Mouse (Mus musculus) limb, embryonic 15.5 days (tissue): ENCODE measurements around the gene Spag9. TPM values are rescaled to one million over a fixed set of nuclear protein-coding genes. Genes with fewer than 3 reads are reported as not detected.

Experiments
- ATAC-seq: fragments of 200-750 bp; cut with Nextera tagmentation; 2 replicates; pipeline ENCODE4 v1.8.0; 2017; ENCODE audit warnings: low read depth, moderate TSS enrichment; ENCODE audit not compliant: insufficient number of reproducible peaks, low FRiP score, low TSS enrichment
- H3K27ac ChIP-seq: fragments of 300-500 bp; sonication (generic); 2 replicates; pipeline ENCODE4 v1.5.1; 2015; ENCODE audit warnings: moderate library complexity, mild to moderate bottlenecking, inconsistent platforms
- H3K27me3 ChIP-seq: fragments of 300-500 bp; sonication (generic); 2 replicates; pipeline ENCODE4 v1.6.1; 2015; ENCODE audit warnings: inconsistent platforms
- H3K36me3 ChIP-seq: fragments of 300-500 bp; sonication (generic); 2 replicates; pipeline ENCODE4 v1.6.1; 2015; ENCODE audit warnings: inconsistent platforms
- H3K4me1 ChIP-seq: fragments of 300-500 bp; sonication (generic); 2 replicates; pipeline ENCODE4 v1.6.1; 2015; ENCODE audit warnings: inconsistent platforms
- H3K4me2 ChIP-seq: fragments of 300-500 bp; sonication (generic); 2 replicates; pipeline ENCODE4 v1.6.1; 2015; ENCODE audit warnings: mild to moderate bottlenecking, inconsistent platforms
- H3K4me3 ChIP-seq: fragments of 300-500 bp; sonication (generic); 2 replicates; pipeline ENCODE4 v1.5.1; 2015; ENCODE audit warnings: mild to moderate bottlenecking, inconsistent platforms
- H3K9ac ChIP-seq: fragments of 300-500 bp; sonication (generic); 2 replicates; pipeline ENCODE4 v1.6.1; 2015; ENCODE audit warnings: inconsistent platforms
- H3K9me3 ChIP-seq: fragments of 300-500 bp; sonication (generic); 2 replicates; pipeline ENCODE4 v1.6.1; 2016; ENCODE audit warnings: inconsistent platforms
- WGBS: fragments of 180-500 bp; shearing (Covaris S2); methylation state at CpG from one replicate; pipeline ENCODE4 v1.1.7; 2015; 5-methylcytosine and 5-hydroxymethylcytosine counted together
- polyA plus RNA-seq: library from polyadenylated mRNA; unstranded; fragments of >200 nt; fragmentation: Nextera tagmentation; extraction: Ambion mirVana; gene quantifications from 2 replicates; pipeline ENCODE4 v1.2.1, GENCODE M21; 2015

Gene Spag9
- polyA plus RNA-seq, 1 experiment from 2014 or later, result 44.0 TPM

DNA sequence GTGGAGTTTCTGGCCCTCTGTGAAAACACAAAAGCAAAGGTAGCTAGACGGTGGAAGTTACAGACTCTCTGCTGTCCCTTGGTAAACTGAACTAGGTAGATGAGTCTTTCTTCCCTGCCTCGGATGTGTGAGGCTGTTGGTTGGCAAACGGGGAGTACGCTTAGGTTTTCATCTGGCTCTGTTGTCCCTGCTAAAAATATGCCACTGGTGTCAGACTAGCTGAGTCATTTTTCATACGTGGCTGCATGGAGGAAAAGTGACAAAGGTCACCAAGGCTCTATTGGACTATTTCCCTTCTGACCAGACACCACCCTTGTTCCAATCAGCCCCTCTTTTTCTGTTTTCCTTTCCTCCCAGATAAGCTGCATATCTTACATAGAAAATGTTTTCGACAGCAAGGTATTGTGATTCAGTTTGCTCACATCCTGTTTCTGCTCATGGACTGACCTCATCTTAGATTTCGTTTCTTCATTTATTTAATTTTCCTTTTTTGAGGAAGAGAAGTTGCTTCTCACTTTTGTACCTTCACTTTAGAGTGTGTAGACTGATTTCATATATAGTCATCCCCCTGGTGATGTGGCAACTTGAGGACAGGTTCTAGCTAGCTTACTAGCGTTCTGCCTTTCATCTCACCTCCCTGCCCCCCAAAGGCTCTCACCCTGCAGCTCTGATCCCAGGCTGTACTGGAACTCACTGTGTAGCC is 8.1 kb upstream of the Spag9 start:
- H3K9me3 ChIP-seq, result no peaks in the 10 kb centered on the region
- no peak for ATAC-seq
- no peaks in the 10 kb centered on the region; the same call in 1 of the 2 replicates for H3K27me3 ChIP-seq
- peak overlapping the region; percentile 74 for H3K27ac ChIP-seq
- H3K36me3 ChIP-seq, result no peaks in the 10 kb centered on the region
- no peak overlapping the region for H3K9ac ChIP-seq
- H3K4me1 ChIP-seq, result no peaks in the 10 kb centered on the region
- no peak overlapping the region for H3K4me3 ChIP-seq
- WGBS, result 72% methylated on average over 8 of the region's 8 CpGs
- no peak overlapping the region for H3K4me2 ChIP-seq

DNA sequence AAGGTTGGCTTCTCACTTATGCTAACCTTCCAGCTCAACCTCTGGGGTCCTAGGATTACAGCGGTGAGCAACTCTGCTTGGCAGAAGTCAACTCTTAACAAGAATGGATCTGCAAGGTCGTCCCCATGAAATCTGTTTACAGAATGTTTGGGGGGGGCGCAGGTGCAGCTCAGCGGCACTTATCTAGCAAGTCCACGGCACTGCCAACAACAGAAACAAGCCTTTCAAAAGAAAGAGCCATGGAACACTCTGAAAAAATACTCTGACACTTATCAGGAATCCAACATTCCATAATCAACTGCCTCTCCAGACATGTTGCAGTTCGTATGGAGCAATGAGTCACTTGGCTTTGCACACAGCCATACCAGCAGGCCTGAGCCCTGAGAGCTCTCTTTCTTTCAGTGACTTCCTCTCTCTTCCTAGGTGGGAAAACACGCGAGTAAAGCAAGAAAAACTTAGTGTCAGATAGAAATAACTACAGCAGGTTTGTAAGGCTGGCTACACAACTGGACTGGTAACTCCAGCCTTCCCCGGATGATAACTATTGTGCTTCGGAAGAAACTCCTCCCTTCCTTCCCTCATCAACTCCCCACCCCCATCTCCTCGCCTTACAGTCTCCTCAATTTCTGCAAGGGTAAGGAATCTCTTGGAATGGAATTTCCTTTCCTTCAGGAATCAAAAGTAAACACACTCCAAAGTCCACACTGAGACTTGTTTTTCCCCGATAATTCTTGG is 7.4 kb upstream of the Spag9 start:
- WGBS, result 49% methylated on average over 12 of the region's 12 CpGs
- no peak for ATAC-seq
- no peak overlapping the region for H3K9ac ChIP-seq
- H3K36me3 ChIP-seq, result no peaks in the 10 kb centered on the region
- no peak overlapping the region for H3K4me2 ChIP-seq
- peak overlapping the region; percentile 74 for H3K27ac ChIP-seq
- no peaks in the 10 kb centered on the region; the same call in 1 of the 2 replicates for H3K27me3 ChIP-seq
- no peak overlapping the region for H3K4me3 ChIP-seq
- no peaks in the 10 kb centered on the region for H3K4me1 ChIP-seq
- H3K9me3 ChIP-seq, result no peaks in the 10 kb centered on the region

DNA sequence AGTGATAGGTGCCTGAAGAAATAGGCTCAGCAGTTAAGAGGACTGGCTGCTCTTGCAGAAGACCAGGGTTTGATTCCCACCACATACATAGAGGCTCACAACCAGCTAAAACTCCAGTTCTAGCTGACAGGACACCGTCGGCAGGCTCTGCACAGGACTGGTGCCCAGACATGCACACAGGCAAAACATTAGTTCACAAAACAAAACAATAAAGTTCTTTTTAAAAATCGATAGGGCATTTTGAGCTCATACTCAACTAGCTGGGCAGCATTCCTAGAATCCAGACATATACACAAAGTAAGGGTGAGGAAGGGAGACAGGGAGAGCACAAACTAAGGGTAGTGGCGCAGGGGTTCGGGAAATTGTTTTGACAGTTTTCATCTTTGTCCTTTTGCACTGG is 1.4 kb upstream of the Spag9 start:
- WGBS, result 58% methylated on average over 5 of the region's 5 CpGs
- Histone ChIP-seq H3K4me3 (peak overlapping the region; percentile 97), H3K36me3 (no peaks in the 10 kb centered on the region), H3K27me3 (no peaks in the 10 kb centered on the region; the same call in 1 of the 2 replicates), H3K4me1 (peaks cover 23% of the 10 kb centered on the region), H3K27ac (peak overlapping the region; percentile 97), H3K9ac (no peak overlapping the region), H3K9me3 (no peaks in the 10 kb centered on the region), H3K4me2 (peak overlapping the region; percentile 83)
- ATAC-seq, result no peak

DNA sequence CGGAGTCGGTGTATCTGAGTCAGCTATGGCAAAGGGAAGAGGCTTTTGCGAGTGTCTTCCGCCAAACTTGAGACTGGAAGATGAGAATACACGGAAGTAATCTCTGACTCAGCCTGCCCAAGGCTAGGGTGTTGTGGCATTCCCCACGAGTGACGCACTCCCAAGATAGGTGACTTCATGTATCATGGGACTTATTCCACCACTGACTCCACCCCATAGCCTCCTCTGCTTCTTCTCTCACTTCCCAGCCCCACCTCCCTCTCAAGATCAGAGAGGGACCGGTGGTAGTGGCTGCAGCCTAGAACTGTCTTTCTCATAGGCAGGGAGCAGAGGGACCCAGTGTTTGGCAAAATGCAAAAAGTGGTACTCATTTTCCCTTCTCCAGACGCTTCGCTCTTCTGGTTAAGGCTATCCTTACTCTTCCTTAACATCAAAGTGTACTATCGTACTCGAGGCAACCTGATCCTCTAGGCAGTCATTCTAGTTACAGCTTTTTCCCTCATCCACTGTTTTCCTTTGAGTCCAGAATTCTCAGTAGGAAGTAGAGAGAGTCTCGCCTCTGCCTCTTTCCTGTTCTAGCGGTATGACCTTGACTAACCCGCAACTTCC is 676 bp upstream of the Spag9 start:
- peak; percentile 74 for ATAC-seq
- Histone ChIP-seq H3K4me1 (peaks cover 23% of the 10 kb centered on the region), H3K4me2 (peak overlapping the region; percentile 83), H3K27ac (peak overlapping the region; percentile 97), H3K9ac (peak overlapping the region; percentile 52), H3K36me3 (no peaks in the 10 kb centered on the region), H3K4me3 (peak overlapping the region; percentile 97), H3K27me3 (no peaks in the 10 kb centered on the region; the same call in 1 of the 2 replicates), H3K9me3 (no peaks in the 10 kb centered on the region)
- 5% methylated on average over 15 of the region's 15 CpGs for WGBS

DNA sequence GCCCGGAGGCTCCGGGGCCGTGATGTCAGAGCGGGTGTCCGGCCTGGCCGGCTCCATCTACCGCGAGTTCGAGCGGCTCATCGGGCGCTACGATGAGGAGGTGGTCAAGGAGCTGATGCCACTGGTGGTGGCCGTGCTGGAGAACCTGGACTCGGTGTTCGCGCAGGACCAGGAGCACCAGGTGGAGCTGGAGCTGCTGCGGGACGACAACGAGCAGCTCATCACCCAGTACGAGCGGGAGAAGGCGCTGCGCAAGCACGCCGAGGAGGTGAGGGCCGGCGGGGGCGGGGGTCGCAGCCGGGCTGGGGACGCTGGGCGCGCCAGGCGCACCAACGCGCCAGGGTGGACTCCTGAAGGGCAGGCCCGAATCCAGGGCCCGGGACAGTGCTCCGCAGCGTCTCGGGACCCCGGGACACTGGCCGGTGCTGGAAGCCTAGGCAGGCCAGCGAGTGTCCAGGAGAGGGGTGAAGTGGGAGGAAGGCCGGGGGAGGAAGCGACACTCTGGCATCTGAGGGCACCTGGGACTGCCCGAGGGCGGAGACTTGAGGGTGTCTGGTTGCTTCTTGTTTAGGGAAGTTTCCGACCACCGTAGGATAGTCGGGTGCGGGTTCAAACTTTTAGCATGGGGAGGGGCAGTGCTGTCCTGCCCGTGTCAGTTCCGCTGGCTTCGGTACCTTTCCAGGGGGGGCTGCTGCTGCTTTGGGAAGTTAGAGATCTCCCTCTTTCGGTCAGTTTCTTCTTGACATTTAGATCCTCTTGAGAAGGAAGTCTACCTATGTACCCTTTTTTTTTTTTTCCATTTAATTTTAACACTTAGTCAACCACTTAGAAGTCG is 632 bp downstream of the Spag9 start:
- H3K9ac ChIP-seq, result peak overlapping the region; percentile 88
- H3K27me3 ChIP-seq, result no peaks in the 10 kb centered on the region; the same call in 1 of the 2 replicates
- H3K27ac ChIP-seq, result peak overlapping the region; percentile 97
- H3K9me3 ChIP-seq, result no peaks in the 10 kb centered on the region
- ATAC-seq, result no peak; the same call in 1 of the 2 replicates
- WGBS, result under 1% methylated on average over 58 of the region's 58 CpGs
- peak overlapping the region; percentile 83 for H3K4me2 ChIP-seq
- peaks cover 23% of the 10 kb centered on the region for H3K4me1 ChIP-seq
- H3K4me3 ChIP-seq, result peak overlapping the region; percentile 97
- no peaks in the 10 kb centered on the region for H3K36me3 ChIP-seq

DNA sequence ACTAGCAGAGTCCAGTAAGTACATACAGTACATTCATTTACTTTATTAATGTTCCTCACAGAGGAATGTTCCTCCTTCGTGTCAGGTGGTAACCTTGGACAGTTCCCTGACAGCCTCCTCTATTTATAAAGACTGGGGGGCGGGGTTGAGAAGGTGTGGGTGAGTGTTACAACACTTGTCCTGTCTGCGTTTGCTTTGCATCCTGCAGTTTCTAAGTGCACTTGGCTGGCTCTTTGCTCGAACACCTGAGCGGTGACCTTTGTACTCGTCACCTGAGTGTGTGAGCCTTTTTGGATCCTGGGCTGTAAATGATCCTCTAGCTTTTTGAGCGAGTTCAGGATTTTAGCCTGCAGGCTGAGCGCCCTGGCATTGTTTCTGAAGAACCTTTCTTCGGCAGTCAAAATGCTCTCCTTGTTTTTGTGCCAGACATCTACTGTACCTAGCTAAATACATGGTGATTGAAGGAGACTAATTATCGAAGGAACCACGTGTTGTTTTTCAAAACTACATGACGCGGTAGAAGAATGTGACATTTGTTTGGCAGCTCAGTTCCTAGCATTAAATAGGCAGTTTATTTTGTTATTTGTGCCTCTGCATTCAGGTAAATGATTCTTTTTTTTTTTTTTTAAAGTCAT is 1.4 kb downstream of the Spag9 start:
- Histone ChIP-seq H3K27ac (0 out of 2 replicates have a peak overlapping the region, but pooled peaks have one; percentile 97), H3K4me3 (peak overlapping the region; percentile 97), H3K9ac (no peak overlapping the region), H3K27me3 (no peaks in the 10 kb centered on the region; the same call in 1 of the 2 replicates), H3K4me1 (peaks cover 23% of the 10 kb centered on the region), H3K36me3 (no peaks in the 10 kb centered on the region), H3K9me3 (no peaks in the 10 kb centered on the region), H3K4me2 (peak overlapping the region; percentile 83)
- 26% methylated on average over 13 of the region's 13 CpGs for WGBS
- no peak for ATAC-seq

DNA sequence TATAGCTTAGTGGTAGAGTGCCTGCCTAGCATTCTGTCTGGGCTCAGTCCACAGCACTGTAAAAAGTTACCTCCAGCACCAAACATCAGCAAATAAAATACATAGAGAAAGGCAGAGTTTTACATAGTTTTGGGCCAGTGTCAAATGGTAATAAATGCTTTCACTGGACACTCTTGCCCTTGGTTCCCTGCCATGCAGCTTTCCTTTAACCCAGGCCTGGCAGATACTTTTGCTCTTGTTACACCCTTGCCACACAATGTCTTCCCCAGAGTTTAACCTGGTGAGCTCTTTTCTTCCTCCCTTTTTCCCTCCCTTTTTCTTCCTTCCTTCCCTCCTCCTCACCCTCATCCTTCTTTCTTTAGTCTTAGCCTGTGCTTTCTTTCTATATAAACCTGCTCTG is 3.4 kb downstream of the Spag9 start:
- no peaks in the 10 kb centered on the region for H3K9me3 ChIP-seq
- no peak for ATAC-seq
- no peak overlapping the region for H3K27ac ChIP-seq
- no peak overlapping the region for H3K9ac ChIP-seq
- H3K36me3 ChIP-seq, result no peaks in the 10 kb centered on the region
- H3K4me3 ChIP-seq, result no peak overlapping the region
- H3K4me1 ChIP-seq, result peaks cover 23% of the 10 kb centered on the region
- H3K4me2 ChIP-seq, result no peak overlapping the region
- H3K27me3 ChIP-seq, result no peaks in the 10 kb centered on the region

DNA sequence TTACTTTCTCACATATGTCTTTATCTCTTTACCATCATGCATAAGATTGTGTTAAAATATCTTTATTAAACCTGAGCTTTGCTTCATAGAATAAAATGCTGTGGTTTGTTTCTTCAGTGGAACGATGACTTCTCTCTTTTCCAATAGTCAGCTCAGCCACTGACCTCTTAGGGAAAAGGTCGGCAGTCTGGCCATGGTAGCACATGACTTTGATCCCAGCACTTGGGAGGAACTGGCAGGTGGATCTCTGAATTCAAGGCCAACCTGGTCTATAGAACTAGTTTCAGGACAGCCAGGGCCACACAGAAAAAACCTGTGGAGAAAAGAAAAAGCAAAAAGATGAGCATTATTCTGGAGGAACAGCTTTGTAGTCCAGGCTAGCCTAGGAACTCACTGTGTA is 7.5 kb downstream of the Spag9 start:
- WGBS, result 90% methylated on average over 2 of the region's 2 CpGs
- Histone ChIP-seq H3K4me1 (peaks cover 2% of the 10 kb centered on the region), H3K27ac (no peak overlapping the region), H3K9me3 (no peaks in the 10 kb centered on the region), H3K4me3 (no peak overlapping the region), H3K27me3 (no peaks in the 10 kb centered on the region), H3K36me3 (no peaks in the 10 kb centered on the region), H3K9ac (no peak overlapping the region), H3K4me2 (no peak overlapping the region)
- ATAC-seq, result no peak

DNA sequence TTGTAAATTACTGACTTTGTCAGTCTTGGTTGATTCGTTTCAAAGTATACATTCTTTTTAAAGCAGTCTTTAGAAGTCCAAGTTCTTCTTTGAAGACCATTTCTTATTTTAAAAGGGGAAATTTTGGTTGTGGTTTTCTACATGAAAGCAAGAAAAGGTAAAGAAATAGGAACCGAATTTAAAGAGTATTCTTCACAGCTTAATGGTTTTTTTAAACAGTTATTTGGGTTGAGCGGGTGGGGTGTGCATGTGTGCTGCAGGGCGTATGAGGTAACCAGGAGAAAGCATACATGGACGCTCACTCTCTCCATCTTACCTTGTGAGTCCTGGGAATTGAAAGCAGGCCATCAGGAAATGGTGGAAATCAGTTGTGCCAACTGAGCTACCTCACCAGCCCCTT is 23.2 kb downstream of the Spag9 start:
- Histone ChIP-seq H3K9ac (no peak overlapping the region), H3K36me3 (peaks cover 6% of the 10 kb centered on the region; the same call in 1 of the 2 replicates), H3K4me2 (no peak overlapping the region), H3K4me3 (no peak overlapping the region), H3K9me3 (no peaks in the 10 kb centered on the region), H3K4me1 (no peaks in the 10 kb centered on the region), H3K27me3 (no peaks in the 10 kb centered on the region), H3K27ac (no peak overlapping the region)
- ATAC-seq, result no peak
- WGBS, result 71% methylated on average over 5 of the region's 5 CpGs

DNA sequence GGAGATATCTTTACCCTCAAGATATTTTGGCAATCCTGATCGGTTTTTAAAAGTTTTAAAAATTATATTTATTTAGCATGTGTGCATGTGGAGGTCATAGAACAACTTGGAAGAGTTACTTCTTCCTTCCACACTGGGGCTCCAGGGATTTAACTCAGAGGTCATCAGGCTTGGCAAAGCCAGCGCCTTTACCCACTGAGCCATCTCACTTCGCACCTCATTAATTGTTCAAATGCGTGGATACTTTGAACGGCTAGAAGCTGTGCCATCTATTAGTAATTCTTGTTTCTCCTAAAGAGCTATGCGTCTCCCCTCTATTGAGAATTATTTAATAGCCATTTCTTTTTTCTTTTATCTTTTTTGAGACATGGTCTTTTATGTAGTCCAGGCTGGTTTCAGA is 24.5 kb downstream of the Spag9 start:
- Histone ChIP-seq H3K4me2 (no peak overlapping the region), H3K9ac (no peak overlapping the region), H3K9me3 (no peaks in the 10 kb centered on the region), H3K4me3 (no peak overlapping the region), H3K36me3 (peaks cover 6% of the 10 kb centered on the region; the same call in 1 of the 2 replicates), H3K27ac (no peak overlapping the region), H3K4me1 (no peaks in the 10 kb centered on the region), H3K27me3 (no peaks in the 10 kb centered on the region)
- 55% methylated on average over 6 of the region's 6 CpGs for WGBS
- ATAC-seq, result no peak

DNA sequence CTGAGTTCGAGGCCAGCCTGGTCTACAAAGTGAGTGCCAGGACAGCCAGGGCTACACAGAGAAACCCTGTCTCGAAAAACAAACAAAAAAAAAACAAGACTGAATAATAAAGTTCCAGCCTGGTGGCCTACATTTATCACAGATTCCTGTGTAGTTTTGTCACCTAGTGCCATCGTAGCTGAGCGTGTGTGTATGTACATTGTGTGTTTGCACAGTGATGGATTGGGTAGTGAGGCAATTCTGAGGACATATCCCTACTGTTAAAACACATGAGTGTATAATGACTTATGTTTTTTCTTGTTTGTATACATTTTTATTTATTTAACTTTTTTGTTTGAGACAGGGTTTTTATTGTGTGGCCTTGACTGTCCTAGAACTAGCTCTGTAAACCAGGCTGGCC is 30.4 kb downstream of the Spag9 start:
- Histone ChIP-seq H3K4me2 (no peak overlapping the region), H3K36me3 (no peaks in the 10 kb centered on the region), H3K27ac (no peak overlapping the region), H3K4me1 (no peaks in the 10 kb centered on the region), H3K4me3 (no peak overlapping the region), H3K9ac (no peak overlapping the region), H3K9me3 (no peaks in the 10 kb centered on the region), H3K27me3 (no peaks in the 10 kb centered on the region)
- WGBS, result 85% methylated on average over 4 of the region's 4 CpGs
- ATAC-seq, result no peak
